Mouse (Mus musculus): Measurements from ENCODE around the gene Sema6b.
"Not testable (repeated sequence)": the region's sequence is repeated elsewhere in the genome, so short reads cannot be mapped to it uniquely, and the experiment has no call there.

The Sema6b gene

DNA sequence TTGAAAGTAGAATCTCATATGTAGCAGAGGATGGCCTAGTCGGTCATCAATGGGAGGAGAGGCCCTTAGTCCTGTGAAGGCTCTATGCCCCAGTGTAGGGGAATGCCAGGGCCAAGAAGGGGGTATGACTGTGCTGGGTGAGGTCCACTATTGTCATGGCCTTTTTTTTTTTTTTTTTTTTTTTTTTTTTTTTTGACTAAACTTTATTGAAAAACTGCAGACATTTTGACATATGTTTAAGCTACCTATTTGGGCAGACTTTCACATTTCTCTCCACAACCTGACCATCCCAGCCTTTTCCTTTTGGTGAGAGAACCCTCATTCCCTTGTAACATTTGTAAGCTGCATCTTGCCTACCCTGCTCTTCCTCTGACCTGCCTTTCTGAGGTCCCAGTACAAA lies 47.8 kb downstream of the Sema6b start:
- DNase-seq (ENCODE audit: low read depth, low spot score) = no peak

DNA sequence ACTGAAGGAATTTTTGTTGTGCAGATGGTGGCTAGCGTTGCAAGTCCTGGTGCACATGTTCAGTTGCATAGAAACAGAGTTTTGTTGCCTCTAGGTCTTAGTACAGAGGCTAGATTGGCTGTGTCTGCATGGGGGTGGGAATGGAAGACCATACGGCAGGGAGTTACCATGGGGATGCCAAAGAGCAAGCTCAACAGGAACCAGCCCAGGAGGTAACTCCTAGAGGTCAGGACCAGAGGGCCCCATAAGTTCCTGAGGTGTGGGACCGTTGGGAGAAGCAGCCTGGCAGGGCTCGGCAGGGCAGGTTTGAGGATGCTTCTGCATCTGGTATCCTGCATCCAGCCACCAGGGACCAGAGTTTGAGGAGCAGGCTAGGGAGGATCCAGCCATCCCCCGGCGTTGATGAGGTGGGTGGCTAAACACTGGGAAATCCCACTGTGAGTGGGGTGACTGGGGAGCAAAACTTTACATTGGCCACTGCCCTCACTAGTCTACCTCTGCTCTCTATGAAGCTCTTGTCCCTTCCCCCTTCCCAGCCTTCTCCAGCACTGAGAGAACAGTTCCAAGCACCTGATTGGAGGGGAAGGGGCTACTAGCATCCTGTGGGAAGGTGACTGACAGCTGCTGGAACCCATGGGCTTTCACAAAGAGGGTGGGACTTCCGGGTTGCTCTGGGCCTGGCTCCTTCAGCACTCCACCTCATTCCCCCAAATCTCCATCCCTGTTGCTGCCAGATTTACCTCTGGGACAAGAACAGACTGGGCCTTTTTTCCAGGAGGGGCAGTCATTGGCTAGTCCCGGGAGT lies 59.2 kb downstream of the Sema6b start:
- DNase-seq (ENCODE audit: low read depth, low spot score) = peak; percentile 86

DNA sequence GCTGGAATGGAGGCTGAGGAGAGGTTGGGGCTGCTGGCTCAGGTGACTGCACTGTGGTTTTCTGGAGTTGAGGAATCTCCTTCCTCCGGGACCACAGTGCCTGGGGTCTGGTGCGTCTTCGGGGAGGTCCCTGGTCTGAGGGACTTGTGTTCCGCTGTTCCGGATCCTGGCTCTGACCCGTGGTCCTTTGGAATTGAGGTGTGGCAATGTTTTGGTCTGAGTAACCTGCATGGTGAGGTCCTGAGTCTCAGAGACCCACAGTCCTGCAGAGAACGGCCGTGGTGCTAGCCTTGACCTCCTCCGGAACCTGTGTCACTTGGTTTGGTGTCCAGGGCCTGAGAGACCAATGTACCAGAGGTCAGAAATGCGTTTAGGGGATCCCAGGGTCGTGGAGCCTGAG lies 60.2 kb downstream of the Sema6b start:
- DNase-seq (ENCODE audit: low read depth, low spot score) = no peak

DNA sequence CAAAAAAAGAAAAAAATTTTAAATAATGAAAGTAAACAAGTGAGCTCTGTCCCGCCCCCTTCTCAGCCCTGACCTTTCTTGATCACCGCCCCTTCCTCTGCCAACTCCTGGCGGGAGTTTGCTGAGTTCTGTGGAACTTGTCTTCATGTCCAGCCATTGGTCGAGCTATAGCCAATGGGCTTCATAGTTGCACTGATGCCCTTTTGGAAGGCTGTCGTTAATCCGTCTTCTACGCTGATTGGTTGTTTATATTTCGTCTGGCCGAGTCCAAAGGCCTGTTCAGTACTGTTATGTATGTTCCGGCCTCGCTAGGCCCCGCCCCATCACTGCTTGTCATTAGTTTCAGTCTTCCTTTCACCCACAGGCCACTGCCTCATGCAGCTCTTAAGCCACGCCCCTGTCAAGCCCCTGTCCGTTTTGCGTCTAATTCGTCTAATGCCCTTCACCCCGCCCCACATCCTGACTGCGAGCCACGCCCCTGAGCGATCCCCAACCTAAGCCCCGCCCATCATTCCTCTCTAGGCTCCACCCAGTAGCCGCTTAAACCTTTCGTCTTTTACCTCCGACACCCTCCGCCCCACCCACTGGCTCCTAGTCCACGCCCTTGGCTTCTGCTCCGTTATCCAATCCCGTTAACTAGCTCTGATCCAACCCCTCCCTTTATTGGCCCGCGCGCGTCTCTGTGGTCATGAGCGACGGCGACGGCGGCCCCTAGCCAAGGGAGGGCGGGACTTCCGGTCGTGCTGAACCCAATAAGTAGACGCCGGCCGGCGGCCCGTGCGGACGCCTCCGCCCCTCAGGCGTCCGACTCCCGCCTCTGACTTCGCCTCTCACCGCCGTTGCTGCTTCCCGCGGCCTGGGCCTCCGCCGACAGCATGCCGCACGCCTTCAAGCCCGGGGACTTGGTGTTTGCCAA lies 61.0 kb downstream of the Sema6b start, which contains the start of gene Hdgfl2:
Hdgfl2 (plus strand) TSS at position 755 of the 916 bp plus-strand sequence.
- peak; percentile 100 for DNase-seq (ENCODE audit: low read depth, low spot score)

DNA sequence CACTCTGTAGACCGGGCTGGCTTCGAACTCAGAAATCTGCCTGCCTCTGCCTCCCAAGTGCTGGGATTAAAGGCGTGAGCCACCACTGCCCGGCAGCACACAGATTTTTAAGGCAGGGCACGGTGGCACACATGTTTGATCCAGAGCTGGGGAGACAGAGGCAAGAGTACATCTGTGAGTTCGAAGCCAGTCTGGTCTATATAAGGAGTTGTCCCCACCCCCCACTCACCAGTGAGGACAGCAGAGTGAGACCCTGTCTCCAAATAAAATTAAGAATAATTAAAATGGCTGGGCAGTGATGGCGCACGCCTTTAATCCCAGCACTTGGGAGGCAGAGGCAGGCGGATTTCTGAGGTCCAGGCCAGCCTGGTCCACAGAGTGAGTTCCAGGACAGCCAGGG lies 61.8 kb downstream of the Sema6b start:
- DNase-seq (ENCODE audit: low read depth, low spot score) = not testable (repeated sequence)

DNA sequence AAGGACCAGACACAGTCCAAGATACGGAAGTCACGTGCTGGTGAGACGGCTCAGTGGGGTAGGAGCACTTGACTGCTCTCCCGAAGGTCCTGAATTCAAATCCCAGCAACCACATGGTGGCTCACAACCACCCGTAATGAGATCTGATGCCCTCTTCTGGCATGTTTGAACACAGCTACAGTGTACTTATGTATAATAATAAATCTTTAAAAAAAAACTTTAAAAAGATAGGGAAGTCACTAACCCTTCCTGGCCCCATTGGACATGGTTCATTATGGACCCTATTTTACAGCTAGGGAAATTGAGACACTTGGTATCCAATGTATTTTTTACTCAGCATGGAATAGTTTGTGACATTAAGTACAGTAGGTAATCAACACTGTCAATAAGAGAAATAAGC lies 62.6 kb downstream of the Sema6b start:
- no peak for DNase-seq (ENCODE audit: low read depth, low spot score)

DNA sequence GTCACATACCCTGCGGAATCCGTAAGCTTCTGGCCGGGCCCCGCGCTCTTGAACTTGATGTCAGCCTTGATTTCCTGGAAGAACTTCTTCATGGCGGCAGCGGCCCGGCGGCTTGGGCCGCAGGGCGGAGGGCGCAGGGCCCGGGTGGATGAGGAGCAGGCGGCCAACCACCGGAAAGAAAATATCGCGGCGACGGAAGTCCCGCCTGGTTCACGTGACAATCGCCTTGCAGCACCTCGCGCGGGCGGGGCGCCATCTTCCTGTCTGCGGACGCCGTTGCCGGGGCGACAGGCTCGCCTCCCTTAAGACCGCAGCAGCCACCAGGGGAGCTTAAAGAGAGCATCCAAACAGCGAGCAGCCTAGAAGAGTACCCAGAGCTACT lies 65.3 kb downstream of the Sema6b start, which contains the start of gene Ubxn6:
Ubxn6 (minus strand) TSS at position 202 of the 382 bp plus-strand sequence.
- DNase-seq (ENCODE audit: low read depth, low spot score) = peak; percentile 99

DNA sequence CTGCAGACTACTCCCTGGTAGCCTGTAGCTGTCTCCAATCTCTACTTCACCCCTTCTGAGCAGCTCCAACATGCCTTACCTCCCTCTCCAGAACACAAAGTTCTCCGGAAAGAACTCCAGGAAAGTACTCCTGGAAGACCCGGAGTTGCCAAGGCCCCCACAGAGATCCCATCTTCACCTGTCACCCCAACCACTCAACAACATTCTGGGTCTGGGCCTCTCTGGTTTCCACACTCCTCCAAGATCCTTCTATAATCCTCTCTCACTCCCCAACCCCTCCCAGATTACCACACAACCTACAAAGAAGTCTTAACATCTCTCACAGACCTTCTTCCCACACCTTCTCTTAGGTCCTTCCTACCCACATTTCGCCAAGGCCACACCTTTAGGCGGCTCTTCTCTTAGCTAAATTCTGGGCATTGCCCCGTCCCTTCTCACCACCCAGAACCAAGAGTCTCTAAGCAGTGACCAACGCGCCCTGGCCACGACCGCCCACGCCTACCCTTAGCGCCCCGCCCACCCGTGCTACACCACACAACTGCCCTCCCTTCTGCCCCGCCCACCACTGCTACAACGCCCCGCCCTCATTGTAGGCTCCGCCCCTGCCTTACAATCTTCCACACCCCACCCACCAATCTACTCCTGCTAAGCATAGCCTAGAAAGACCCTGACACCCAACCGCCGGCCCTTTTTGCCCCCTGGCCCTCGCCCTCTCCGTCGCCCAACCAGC lies 65.9 kb downstream of the Sema6b start:
- DNase-seq (ENCODE audit: low read depth, low spot score) = peak; percentile 81
